Mouse (Mus musculus) stomach, embryonic 15.5 days (tissue): ENCODE data around the gene Lao1. TPM values are rescaled to one million over a fixed set of nuclear protein-coding genes. Genes with fewer than 3 reads are reported as not detected.
A peak's percentile ranks its signal among the peaks of the same experiment; 100 is the strongest.
"Not testable (repeated sequence)": the region's sequence is repeated elsewhere in the genome, so short reads cannot be mapped to it uniquely, and the experiment has no call there.

Experiments used
- ATAC-seq: fragments of 200-750 bp; cut with Nextera tagmentation; 2 replicates; pipeline ENCODE4 v1.8.0; 2017; ENCODE audit warnings: low read depth, moderate number of reproducible peaks, moderate TSS enrichment; ENCODE audit not compliant: insufficient read depth, low FRiP score
- H3K27ac ChIP-seq: fragments of 300-500 bp; sonication (generic); 2 replicates; pipeline ENCODE4 v1.5.1; 2015; ENCODE audit warnings: mild to moderate bottlenecking, inconsistent platforms
- H3K27me3 ChIP-seq: fragments of 300-500 bp; sonication (generic); replicated peaks from 2 replicates; pipeline ENCODE4 v1.6.1; 2015; ENCODE audit warnings: inconsistent platforms
- H3K36me3 ChIP-seq: fragments of 300-500 bp; sonication (generic); 2 replicates; pipeline ENCODE4 v1.6.1; 2015; ENCODE audit warnings: inconsistent platforms
- H3K4me1 ChIP-seq: fragments of 300-500 bp; sonication (generic); 2 replicates; pipeline ENCODE4 v1.6.1; 2015; ENCODE audit warnings: inconsistent platforms
- H3K4me2 ChIP-seq: fragments of 300-500 bp; sonication (generic); 2 replicates; pipeline ENCODE4 v1.6.1; 2015; ENCODE audit warnings: mild to moderate bottlenecking, inconsistent platforms
- H3K4me3 ChIP-seq: fragments of 300-500 bp; sonication (generic); replicated peaks from 2 replicates; pipeline ENCODE4 v1.5.1; 2015; ENCODE audit warnings: inconsistent platforms
- H3K9ac ChIP-seq: fragments of 300-500 bp; sonication (generic); 2 replicates; pipeline ENCODE4 v1.6.1; 2015; ENCODE audit warnings: inconsistent platforms
- H3K9me3 ChIP-seq: fragments of 300-500 bp; sonication (generic); 2 replicates; pipeline ENCODE4 v1.6.1; 2016; ENCODE audit warnings: inconsistent platforms
- WGBS: fragments of 180-500 bp; shearing (Covaris S2); methylation state at CpG from one replicate; pipeline ENCODE4 v1.1.7; 2015; 5-methylcytosine and 5-hydroxymethylcytosine counted together
- polyA plus RNA-seq: library from polyadenylated mRNA; unstranded; fragments of >200 nt; fragmentation: Nextera tagmentation; extraction: Ambion mirVana; gene quantifications from 2 replicates; pipeline ENCODE4 v1.2.1, GENCODE M21; 2015

Lao1 gene
- not detected in 2 replicates for polyA plus RNA-seq

DNA sequence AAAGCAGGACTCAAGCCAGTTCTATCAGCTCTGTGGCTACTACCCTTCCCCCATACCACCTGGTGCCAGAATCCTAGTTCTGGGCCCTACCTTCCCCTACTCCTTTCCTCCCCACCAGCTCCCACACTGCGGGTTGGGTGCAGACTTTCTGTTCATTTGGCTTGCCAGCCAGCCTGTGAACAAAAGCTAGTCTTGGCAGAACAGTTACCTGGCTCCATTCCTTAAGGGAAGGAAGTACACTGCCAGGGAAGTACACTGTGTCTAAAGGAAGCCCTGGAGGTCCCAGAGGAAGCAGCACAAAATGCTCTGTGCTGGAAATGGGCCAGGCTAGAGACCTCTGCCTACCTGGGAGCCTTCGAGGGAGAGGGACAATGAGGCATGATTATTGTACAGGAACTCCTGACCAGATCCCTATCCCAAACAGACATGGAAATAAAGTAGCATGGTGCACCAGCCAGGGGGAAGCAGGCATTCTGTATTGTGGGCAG lies at the start of gene Lao1:
Lao1 (plus strand) TSS at position 438 of the 488 bp plus-strand sequence.
- no peaks in the 10 kb centered on the region for H3K4me1 ChIP-seq
- H3K4me3 ChIP-seq = no peak within 1 kb of the TSS
- H3K9me3 ChIP-seq = no peaks in the 10 kb centered on the region
- 74% methylated on average over 2 of the region's 2 CpGs for WGBS
- no peak within 1 kb of the TSS for H3K27ac ChIP-seq
- no peak within 1 kb of the TSS for H3K9ac ChIP-seq
- no peaks in the 10 kb centered on the region for H3K36me3 ChIP-seq
- H3K27me3 ChIP-seq = no peaks in the 10 kb centered on the region
- no peak for ATAC-seq
- H3K4me2 ChIP-seq = no peak within 1 kb of the TSS

DNA sequence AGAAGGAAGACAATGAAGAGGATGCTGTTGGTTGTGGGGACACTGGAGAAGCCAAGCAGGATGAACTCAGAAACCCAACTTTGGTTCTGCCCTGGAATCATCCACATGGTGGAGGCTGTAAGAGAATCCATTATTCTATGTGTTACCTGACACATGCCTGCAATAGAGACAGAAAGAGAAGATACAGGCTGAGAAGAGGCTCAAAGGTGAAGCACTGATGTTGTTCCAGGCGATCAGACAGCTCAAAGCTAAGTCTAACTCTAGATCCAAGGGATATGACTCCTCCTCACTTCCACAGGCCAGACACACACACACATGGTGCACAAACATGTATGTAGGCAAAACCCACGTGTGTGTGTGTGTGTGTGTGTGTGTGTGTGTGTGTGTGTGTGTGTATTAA lies 44.0 kb upstream of the Lao1 start, which contains the start of gene Olfr1329:
Olfr1329 (minus strand) TSS at position 101 of the 400 bp plus-strand sequence.
- H3K4me3 ChIP-seq, H3K36me3 ChIP-seq, H3K4me2 ChIP-seq, H3K9me3 ChIP-seq, H3K27me3 ChIP-seq, H3K27ac ChIP-seq, H3K9ac ChIP-seq, ATAC-seq, H3K4me1 ChIP-seq: not testable (repeated sequence)
- 46% methylated on average over 2 of the region's 2 CpGs for WGBS

DNA sequence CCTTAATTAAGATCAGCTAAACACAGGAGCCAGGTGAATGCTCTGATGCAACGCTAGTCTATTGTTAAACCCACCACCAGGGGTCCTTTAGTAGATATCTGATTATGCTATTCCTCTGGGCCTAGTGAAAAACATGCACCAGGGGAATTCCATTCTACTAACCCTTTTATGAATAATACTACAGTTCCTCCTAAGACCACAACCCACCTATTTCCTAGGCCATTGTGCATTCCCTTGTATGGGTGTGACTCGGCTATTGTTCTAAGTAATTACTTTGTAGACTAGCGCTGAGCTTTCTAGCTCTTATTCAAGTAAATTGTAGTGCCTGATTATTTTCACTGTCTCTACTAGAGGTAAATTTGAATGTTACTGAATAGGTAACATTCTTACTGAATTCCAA lies 30.1 kb upstream of the Lao1 start:
- not testable (repeated sequence) for H3K4me1 ChIP-seq, H3K9me3 ChIP-seq, H3K27ac ChIP-seq, H3K4me2 ChIP-seq, H3K36me3 ChIP-seq, H3K9ac ChIP-seq, H3K27me3 ChIP-seq, ATAC-seq, H3K4me3 ChIP-seq
- 76% methylated on average over 3 of the region's 3 CpGs for WGBS

DNA sequence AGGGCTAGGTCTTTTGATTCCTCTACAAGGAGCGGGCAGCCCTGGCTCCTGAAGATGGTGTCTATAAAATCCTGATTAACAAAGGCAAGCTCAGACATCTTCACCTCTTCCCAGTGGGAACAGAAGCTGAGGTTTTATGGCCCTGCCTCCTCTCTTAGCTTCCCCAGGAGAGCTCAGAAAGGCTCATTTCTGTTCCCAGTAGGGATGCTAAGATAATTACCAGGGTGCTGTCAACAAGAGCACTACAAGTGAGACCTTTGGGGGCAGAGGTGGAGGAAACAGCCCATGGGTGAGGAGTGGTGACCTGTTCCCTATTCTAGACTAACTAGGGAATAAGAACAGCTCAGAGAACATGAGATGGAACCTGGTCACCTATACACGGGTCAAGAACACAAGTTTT lies 22.9 kb upstream of the Lao1 start, which contains the start of gene Olfr1328:
Olfr1328 (minus strand) TSS at position 101 of the 400 bp plus-strand sequence.
- ATAC-seq = no peak
- H3K4me2 ChIP-seq = no peak within 1 kb of the TSS
- H3K27me3 ChIP-seq = no peaks in the 10 kb centered on the region
- 67% methylated on average over 2 of the region's 2 CpGs for WGBS
- H3K36me3 ChIP-seq = no peaks in the 10 kb centered on the region
- no peaks in the 10 kb centered on the region for H3K4me1 ChIP-seq
- H3K9ac ChIP-seq = no peak within 1 kb of the TSS
- H3K9me3 ChIP-seq = no peaks in the 10 kb centered on the region
- H3K4me3 ChIP-seq = no peak within 1 kb of the TSS
- H3K27ac ChIP-seq = no peak within 1 kb of the TSS

DNA sequence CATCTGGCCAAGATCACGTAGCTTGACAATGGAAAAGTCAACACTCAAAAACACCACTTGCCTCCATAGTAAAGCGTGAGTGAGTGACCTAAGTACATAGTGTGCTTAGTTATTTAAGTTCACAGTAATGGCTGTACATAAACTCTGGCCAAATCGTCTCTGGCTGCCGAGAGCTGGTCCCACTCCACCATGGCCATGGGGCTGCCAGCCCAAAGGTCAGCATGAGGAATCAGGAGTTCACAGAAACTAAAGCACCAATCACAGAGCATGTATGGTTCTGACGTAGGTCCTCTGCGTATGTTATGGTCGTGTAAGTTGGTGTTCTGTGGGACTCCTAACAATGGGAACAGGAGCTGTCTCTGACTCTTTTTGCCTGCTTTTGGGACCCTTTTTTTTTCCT lies 2.6 kb upstream of the Lao1 start:
- Histone ChIP-seq H3K36me3 (no peaks in the 10 kb centered on the region), H3K4me2 (no peak overlapping the region), H3K9me3 (no peaks in the 10 kb centered on the region), H3K4me3 (no peak overlapping the region), H3K27me3 (no peaks in the 10 kb centered on the region), H3K4me1 (no peaks in the 10 kb centered on the region), H3K27ac (no peak overlapping the region), H3K9ac (no peak overlapping the region)
- no peak for ATAC-seq
- WGBS = 84% methylated on average over 7 of the region's 7 CpGs

DNA sequence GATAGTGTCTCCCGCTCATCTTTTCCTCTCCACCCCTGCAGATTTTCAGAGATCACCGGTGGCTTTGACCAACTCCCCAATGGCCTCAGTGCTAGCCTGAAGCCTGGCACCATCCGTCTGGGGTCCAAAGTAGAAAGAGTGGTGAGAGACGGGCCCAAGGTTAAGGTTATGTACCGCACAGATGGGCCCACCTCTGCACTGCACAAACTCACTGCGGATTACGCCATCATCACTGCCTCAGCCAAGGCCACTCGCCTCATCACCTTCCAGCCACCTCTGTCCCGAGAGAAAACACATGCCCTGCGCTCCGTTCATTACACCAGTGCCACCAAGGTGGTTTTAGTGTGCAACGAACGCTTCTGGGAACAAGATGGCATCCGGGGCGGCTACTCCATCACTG lies 6.3 kb downstream of the Lao1 start:
- no peak overlapping the region for H3K9ac ChIP-seq
- no peaks in the 10 kb centered on the region for H3K4me1 ChIP-seq
- ATAC-seq = no peak
- no peaks in the 10 kb centered on the region for H3K27me3 ChIP-seq
- H3K4me3 ChIP-seq = no peak overlapping the region
- H3K36me3 ChIP-seq = no peaks in the 10 kb centered on the region
- WGBS = 87% methylated on average over 15 of the region's 15 CpGs
- H3K4me2 ChIP-seq = no peak overlapping the region
- H3K27ac ChIP-seq = no peak overlapping the region
- H3K9me3 ChIP-seq = no peaks in the 10 kb centered on the region

DNA sequence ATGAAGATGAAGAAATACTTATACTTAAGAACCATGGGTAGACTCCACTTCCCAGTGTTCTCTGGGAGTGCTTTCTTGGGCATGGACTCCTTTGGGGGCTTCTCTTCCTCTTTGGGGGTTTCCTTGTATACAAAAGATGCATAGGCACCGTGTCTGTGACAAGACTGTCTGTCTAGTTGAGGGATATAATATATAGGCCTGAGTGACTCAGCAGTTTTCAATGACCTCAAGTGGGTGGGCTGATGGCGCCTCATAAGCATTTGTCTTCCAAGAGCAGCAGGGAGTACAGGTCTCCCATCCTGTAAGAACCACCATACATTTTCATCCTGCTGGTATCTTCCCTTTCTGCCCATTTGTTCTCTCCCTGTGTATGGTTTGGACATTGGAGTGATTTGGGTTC lies 11.9 kb downstream of the Lao1 start:
- no peaks in the 10 kb centered on the region for H3K4me1 ChIP-seq
- H3K27ac ChIP-seq = no peak overlapping the region
- H3K4me3 ChIP-seq = no peak overlapping the region
- ATAC-seq = no peak
- H3K36me3 ChIP-seq = no peaks in the 10 kb centered on the region
- H3K9me3 ChIP-seq = no peaks in the 10 kb centered on the region
- H3K4me2 ChIP-seq = no peak overlapping the region
- 54% methylated on average over 2 of the region's 2 CpGs for WGBS
- H3K27me3 ChIP-seq = no peaks in the 10 kb centered on the region
- H3K9ac ChIP-seq = no peak overlapping the region

DNA sequence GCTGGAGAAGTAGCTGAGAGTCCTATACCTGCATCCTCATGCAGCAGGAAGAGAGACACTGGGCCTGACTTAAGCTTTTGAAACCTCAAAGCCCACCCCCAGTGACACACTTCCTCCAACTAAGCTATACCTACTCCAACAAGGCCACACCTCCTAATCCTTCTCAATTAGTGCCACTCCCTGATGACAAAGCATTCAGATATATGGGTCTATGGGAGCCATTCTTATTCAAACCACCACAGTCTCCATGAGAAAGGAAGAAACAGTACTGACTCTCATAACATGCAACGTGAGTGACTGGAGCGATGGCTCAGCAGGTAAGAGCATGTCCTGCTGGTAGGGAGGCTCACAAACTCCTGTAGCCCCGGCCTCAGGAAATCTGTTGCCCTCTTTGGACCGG lies 23.9 kb downstream of the Lao1 start:
- no peaks in the 10 kb centered on the region for H3K27me3 ChIP-seq
- H3K9ac ChIP-seq = no peak overlapping the region
- no peak overlapping the region for H3K4me2 ChIP-seq
- H3K9me3 ChIP-seq = no peaks in the 10 kb centered on the region
- H3K27ac ChIP-seq = no peak overlapping the region
- WGBS = 89% methylated on average over 4 of the region's 4 CpGs
- ATAC-seq = no peak
- H3K4me1 ChIP-seq = no peaks in the 10 kb centered on the region
- no peak overlapping the region for H3K4me3 ChIP-seq
- H3K36me3 ChIP-seq = no peaks in the 10 kb centered on the region

DNA sequence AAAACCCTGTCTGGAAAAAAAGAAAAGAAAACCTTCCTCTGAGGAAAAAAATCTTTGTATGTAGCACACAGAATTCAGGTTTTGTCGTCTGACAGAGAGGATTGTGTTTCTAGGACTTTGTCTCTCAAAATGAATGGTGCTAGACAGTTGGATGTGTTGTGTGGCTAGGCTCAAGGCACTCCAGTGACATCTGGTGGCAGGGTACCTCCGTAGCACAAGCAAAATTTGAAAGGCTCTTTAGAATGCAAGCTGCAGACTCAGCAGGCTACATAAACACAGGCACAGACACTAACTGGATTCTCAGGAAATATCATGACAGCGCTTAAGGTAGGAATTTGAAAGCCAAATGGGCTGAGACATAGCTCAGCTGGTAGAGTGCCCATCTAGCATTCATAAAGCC lies 27.2 kb downstream of the Lao1 start:
- no peaks in the 10 kb centered on the region for H3K9me3 ChIP-seq
- H3K4me2 ChIP-seq = no peak overlapping the region
- WGBS = 4% methylated on average over 3 of the region's 3 CpGs
- H3K36me3 ChIP-seq = no peaks in the 10 kb centered on the region
- no peak overlapping the region for H3K27ac ChIP-seq
- H3K27me3 ChIP-seq = no peaks in the 10 kb centered on the region
- no peaks in the 10 kb centered on the region for H3K4me1 ChIP-seq
- H3K9ac ChIP-seq = no peak overlapping the region
- no peak overlapping the region for H3K4me3 ChIP-seq
- no peak for ATAC-seq

DNA sequence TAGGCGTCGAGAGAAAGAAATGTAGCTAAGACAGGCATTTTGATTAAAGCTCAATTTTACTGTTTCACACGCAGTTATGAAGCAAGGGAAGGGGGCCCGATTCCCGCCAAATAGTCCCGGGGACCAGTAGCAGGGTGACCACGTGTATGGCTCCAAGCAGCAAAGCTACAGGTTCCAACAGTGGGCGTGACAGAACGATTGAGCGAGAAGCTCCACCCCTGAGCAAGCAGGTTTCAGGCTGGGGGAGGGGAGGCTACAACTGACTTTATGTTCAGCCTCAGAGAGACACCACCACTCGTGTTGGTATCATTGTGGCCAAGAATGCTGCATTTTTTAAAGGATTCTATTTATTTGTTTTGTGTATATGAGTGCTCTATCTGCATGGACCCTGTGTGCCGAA lies 28.0 kb downstream of the Lao1 start:
- H3K4me3 ChIP-seq = no peak overlapping the region
- H3K27me3 ChIP-seq = no peaks in the 10 kb centered on the region
- peaks cover 3% of the 10 kb centered on the region; the same call in 1 of the 2 replicates for H3K9me3 ChIP-seq
- H3K4me1 ChIP-seq = no peaks in the 10 kb centered on the region
- 24% methylated on average over 12 of the region's 12 CpGs for WGBS
- H3K27ac ChIP-seq = no peak overlapping the region
- H3K9ac ChIP-seq = no peak overlapping the region
- H3K36me3 ChIP-seq = no peaks in the 10 kb centered on the region
- ATAC-seq = no peak
- H3K4me2 ChIP-seq = no peak overlapping the region

DNA sequence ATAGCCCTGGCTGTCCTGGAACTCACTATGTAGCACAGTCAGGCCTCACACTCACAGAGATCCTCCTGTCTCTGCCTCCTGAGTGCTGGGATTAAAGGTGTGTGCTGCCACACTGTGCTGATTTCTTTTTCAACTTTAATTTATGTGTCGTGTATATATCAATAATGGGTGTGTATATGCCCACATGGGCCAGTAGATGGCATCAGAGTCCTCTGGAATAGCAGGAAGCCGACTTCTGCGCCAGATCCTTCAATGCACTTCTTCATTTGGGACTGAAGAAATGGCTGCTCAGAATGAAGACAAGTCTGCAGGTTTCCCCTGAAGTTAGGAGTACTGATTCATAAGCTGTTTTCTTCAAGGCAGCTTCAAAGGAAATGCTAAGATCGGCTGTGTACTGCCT lies 30.4 kb downstream of the Lao1 start:
- no peak for ATAC-seq
- no peaks in the 10 kb centered on the region for H3K36me3 ChIP-seq
- peaks cover 5% of the 10 kb centered on the region; the same call in 1 of the 2 replicates for H3K9me3 ChIP-seq
- no peak overlapping the region for H3K4me2 ChIP-seq
- H3K4me3 ChIP-seq = no peak overlapping the region
- H3K4me1 ChIP-seq = no peaks in the 10 kb centered on the region
- WGBS = 39% methylated on average over 4 of the region's 4 CpGs
- peak overlapping the region; percentile 8; the same call in 1 of the 2 replicates for H3K27ac ChIP-seq
- no peaks in the 10 kb centered on the region for H3K27me3 ChIP-seq
- H3K9ac ChIP-seq = no peak overlapping the region

DNA sequence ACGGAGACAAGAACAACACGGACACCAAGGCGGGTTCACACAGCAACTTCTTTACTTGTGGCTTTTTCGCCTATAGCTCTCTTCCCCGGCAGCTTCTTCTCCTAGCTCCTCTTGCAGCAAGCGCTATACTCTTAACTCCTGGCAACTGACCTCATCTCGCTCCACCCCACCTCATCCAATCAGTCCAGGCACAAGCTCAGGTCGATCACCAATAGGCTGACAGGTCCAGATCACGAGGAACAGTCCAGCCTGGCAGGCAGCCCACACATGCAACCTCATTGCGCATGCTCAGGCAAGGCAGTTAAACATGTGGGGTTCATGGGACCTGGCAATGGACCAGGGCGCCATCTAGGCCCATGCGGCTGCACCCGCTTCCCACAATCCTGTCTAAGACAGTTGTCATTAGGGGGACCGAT lies 35.8 kb downstream of the Lao1 start:
- Histone ChIP-seq H3K27ac (no peak overlapping the region), H3K27me3 (no peaks in the 10 kb centered on the region), H3K9ac (no peak overlapping the region), H3K4me2 (no peak overlapping the region), H3K9me3 (peaks cover 5% of the 10 kb centered on the region; the same call in 1 of the 2 replicates), H3K4me1 (no peaks in the 10 kb centered on the region; the same call in 1 of the 2 replicates), H3K4me3 (no peak overlapping the region), H3K36me3 (no peaks in the 10 kb centered on the region)
- ATAC-seq = no peak
- WGBS = 85% methylated on average over 14 of the region's 14 CpGs
